Mouse (Mus musculus): ENCODE results near the gene Nr2c2ap.

Nr2c2ap gene

DNA sequence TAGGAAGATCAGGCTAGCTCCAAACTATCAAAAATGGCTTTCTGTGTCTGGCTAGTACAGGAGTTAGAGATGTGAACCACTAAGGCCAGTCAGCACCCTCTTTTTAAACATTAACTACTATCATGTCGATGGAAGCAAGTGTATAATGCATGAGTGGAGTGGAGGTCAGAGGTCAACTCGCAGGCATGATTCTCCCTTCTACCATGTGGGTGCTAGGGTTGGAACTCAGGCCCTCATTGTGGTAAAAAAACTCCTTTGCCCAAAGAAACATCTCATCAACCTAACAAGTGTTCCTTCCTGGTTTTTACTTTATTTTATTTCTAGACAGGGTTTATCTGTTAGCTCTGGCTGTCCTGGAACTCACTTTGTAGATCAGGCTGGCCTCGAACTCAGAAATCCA, 39.6 kb downstream of the Nr2c2ap start:
- DNase-seq: no peak

DNA sequence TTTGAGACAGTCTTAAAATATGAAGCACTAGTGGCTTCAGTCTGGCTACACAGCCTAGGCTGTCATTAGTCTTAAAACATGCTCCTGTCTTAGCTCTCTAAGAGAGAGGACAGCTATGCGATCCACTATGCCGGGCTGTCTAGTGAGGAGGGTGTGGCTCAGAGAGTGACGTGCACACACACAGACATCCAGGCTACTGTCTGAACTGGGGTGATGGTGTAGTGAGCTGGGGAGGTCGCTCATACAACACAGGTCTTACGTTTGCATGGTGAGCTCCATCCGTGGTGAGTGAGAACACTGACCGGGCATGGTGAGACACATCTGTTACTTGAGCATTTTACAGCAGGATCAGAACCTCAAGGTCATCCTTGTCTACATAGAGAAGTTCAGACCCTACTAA, 40.1 kb downstream of the Nr2c2ap start:
- DNase-seq: no peak

DNA sequence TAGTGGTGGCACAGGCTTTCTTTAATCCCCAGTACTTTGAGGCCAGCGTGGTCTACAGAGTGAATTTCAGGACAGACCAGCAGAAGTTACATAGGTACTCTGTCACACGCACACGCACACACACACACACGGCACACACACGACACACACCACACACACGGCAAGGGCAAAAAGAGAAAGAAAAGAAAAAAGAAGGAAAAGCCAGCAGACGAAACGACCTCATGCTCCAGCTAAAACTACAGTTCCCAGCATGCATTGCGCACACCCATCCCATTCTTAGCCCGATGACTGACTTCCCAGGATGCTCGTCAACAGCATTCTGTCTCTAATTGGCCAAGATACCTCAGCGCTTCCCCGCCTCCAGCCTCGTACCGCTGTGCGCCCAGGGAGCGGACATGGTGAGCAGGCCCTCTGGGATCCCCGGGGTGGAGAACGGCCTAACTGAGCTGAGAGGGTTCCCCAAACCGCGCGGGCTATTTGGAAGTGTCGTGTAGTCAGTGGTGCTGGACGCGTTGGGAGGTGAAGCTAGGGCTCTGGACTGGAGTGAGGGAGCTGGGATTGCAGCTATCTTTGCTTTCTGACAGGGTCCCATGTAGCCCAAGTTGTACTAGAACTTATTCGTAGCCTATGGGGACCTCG, 41.0 kb downstream of the Nr2c2ap start, which contains the start of gene Tmem161a:
TSS of gene Tmem161a (plus strand) at position 314 of the 639 bp plus-strand sequence.
- DNase-seq: peak; percentile 90

DNA sequence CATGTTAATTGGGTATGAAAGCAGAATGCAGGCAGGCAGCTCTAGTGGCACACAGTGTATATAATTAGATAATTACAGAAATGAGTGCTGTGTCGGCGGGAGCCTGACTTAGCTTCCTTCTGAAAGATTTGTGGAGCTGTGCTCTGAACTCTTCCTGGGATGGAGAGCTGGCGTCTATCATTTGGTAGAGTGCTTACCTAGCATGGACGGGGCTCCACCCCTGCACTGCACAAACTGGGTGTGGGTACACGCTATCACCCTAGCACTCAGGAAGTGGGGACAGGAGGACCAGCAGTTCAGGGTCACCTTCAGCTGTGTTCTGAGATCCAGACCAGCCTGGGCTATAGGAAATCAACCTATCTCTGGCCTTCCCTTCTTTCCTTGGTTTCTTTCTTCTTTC, 42.2 kb downstream of the Nr2c2ap start:
- no peak for DNase-seq

DNA sequence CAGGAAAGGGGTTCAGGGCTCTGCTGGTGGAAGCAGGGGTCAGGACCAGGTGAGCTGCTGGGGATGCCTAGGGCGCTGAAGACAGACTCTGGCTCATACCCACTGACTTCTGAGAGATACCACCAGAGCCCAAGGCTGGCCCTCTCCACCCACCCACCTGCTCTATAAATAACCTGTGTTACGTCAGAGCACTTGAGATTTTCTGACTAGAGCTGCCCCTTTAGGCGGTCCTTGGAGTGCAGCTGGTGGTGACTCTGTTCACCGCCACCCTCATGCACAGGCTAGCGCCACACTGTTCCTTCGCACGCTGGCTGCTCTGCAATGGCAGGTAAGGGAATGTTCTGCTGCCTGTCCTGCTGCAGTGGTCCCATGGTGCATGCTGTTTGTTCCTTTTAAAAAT, 42.9 kb downstream of the Nr2c2ap start:
- no peak for DNase-seq

DNA sequence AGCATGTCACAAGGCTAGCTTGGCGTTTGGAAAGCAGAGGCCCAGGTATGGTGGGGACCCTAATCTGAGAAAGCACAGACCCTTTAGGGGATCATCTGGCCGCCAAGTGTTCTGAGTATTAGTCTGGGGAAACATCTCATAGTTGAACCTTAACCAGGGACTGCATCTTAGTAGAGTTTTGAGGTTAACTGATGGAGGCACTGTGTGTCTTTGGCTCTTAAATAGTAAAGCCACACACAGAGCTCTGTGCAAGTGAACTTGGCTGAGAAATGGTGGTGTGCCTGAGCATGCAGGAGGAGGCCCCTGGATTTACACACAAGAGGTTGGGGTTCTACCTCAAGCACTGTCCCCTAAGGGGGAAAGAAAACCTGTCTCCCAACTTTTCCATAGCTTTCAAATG, 47.1 kb downstream of the Nr2c2ap start:
- DNase-seq: no peak

DNA sequence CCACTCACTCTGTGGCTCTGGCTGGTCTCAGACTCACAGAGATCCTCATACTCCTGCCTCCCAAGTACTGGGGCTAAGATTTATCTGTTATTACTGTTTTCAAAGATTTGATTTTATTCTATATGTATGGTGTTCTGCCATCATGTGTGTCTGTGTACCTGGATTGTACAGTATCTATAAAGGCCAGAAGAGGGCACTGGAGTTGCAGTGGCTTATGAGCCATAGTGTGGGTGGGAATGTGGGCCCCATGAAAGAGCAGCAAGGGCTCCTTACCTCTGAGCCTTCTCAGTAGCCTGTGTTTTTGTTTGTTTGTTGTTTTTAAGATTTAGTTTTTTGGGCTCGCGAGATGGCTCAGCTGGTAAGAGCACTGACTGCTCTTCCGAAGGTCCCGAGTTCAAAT, 47.9 kb downstream of the Nr2c2ap start:
- no peak for DNase-seq

DNA sequence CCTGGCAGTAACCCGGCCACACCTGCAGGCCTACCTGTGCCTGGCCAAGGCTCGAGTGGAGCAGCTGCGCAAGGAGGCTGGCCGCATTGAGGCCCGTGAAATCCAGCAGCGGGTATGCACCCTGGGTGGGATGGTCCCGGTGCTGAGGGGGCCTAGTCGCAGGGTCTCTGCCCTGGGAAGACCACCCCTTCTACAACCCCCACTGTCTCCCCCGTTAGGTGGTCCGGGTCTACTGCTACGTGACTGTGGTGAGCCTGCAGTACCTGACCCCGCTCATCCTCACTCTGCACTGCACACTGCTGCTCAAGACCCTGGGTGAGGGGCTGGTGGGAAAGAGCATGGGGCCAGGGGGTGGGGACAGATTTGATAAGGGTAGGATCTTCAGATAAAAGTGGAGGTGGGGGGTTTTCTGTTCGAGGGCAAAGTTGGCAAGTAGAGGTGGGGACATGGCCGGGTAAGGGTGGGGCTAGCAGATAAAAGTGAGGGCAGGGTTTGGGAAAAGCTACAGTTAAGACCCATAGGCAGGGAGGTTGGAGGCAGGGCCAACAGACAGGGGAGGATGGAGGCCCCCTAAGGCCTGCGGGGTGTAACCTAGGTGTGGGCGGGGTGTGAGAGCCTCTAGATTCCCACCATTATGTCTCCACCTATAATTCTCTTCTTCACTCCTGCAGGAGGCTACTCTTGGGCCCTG, 50.2 kb downstream of the Nr2c2ap start:
- DNase-seq: no peak

DNA sequence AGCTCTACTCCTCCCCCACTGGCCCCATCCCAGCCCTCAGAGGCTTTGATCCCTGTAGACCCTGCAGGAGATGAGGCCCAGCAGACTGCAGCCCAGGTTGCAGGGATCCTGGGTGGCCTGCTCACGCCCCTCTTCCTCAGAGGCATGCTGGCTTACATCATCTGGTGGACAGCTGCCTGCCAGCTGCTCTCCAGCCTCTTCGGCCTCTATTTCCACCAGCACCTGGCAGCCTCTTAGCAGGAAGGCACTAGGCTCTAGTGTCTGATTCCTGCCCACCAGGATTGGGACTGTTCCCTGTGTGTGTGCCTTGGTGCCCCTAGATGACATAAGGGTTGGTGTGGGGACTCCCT, 50.7 kb downstream of the Nr2c2ap start:
- DNase-seq: no peak

DNA sequence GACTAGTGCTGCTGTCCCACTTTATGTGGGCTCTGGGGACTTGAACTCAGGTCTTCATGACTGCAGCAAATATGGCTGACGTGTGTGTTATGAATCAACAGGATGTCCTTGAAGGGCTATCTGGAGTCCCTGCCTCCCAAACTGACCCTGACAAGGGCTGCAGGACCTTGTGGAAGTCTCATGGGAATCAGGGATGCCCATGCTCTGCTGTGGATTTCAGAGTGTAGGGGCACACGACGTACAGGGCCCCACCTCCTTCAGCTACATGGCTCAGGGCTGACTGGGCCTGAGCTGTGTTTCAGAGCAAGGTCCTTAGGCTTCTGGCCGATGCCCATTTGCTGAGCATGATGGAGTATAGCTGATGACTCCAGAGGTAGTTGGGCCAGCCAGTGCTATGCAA, 52.1 kb downstream of the Nr2c2ap start:
- no peak for DNase-seq
